Mouse (Mus musculus) 3T3-L1 (cell line): ENCODE measurements around the gene Baiap2l2.
A peak's percentile ranks its signal among the peaks of the same experiment; 100 is the strongest.

Source experiments
- DNase-seq: peaks from one replicate; pipeline ENCODE4 v3.0.0-alpha.2; 2015; ENCODE audit warnings: low read depth, low spot score

The Baiap2l2 gene

GRCm38 (mm10) chr15:79285399-79285798 lies at the start of gene Baiap2l2:
Gene Baiap2l2 (minus strand): TSS chr15:79285537.
- DNase-seq = no peak

GRCm38 (mm10) chr15:79333409-79333808 lies 48.1 kb upstream of the Baiap2l2 start:
- peak; percentile 83 for DNase-seq

- no peak for DNase-seq
Observed at GRCm38 (mm10) chr15:79330521-79330920, 45.2 kb upstream of the Baiap2l2 start.

GRCm38 (mm10) chr15:79329979-79330363 lies 44.6 kb upstream of the Baiap2l2 start:
- no peak for DNase-seq

- DNase-seq = peak; percentile 51
Observed at GRCm38 (mm10) chr15:79329346-79329978, 44.1 kb upstream of the Baiap2l2 start.

GRCm38 (mm10) chr15:79328939-79329275 lies 43.6 kb upstream of the Baiap2l2 start:
- DNase-seq = peak; percentile 50

GRCm38 (mm10) chr15:79328058-79328938 lies 43.0 kb upstream of the Baiap2l2 start, which contains the start of gene Pla2g6:
Gene Pla2g6 (minus strand): TSS chr15:79328390.
- DNase-seq = peak; percentile 99

GRCm38 (mm10) chr15:79326971-79327961 lies 41.9 kb upstream of the Baiap2l2 start:
- peak; percentile 74 for DNase-seq

- DNase-seq = no peak
Observed at GRCm38 (mm10) chr15:79326264-79326663, 40.9 kb upstream of the Baiap2l2 start.

- DNase-seq = no peak
Observed at GRCm38 (mm10) chr15:79325742-79326141, 40.4 kb upstream of the Baiap2l2 start.

- no peak for DNase-seq
Observed at GRCm38 (mm10) chr15:79324373-79324772, 39.0 kb upstream of the Baiap2l2 start.

GRCm38 (mm10) chr15:79323791-79324155 lies 38.4 kb upstream of the Baiap2l2 start:
- no peak for DNase-seq

- DNase-seq = peak; percentile 73
Observed at GRCm38 (mm10) chr15:79322991-79323790, 37.9 kb upstream of the Baiap2l2 start.

GRCm38 (mm10) chr15:79322281-79322990 lies 37.1 kb upstream of the Baiap2l2 start:
- peak; percentile 67 for DNase-seq

- no peak for DNase-seq
Observed at GRCm38 (mm10) chr15:79321733-79322190, 36.4 kb upstream of the Baiap2l2 start.

GRCm38 (mm10) chr15:79313848-79314369 lies 28.6 kb upstream of the Baiap2l2 start:
- no peak for DNase-seq

- DNase-seq = no peak
Observed at GRCm38 (mm10) chr15:79307861-79308260, 22.5 kb upstream of the Baiap2l2 start.

GRCm38 (mm10) chr15:79306043-79306637 lies 20.8 kb upstream of the Baiap2l2 start:
- no peak for DNase-seq

- no peak for DNase-seq
Observed at GRCm38 (mm10) chr15:79304832-79305231, 19.5 kb upstream of the Baiap2l2 start.
